ENCODE assay signal across 19 mouse cellular contexts in genomic region chr7:49094531-49094930, GRCm38 (mm10).
DNase-seq lines count a peak whose midpoint lies in the region; ATAC-seq and TF ChIP-seq lines count a peak whose summit lies in the region.
"Had no signal": no experiment of that assay in that cellular context is flagged by ENCODE, and none has a peak within 500 bp of the region (broad histone marks: within the 10 kb centered on the region; RNA-seq: fewer than 3 reads in every experiment).

No protein-coding gene starts in this region.

- no peaks in the 10 kb centered on the region; the same call in 1 of the 2 replicates for H3K4me1 ChIP-seq in kidney, embryonic 14.5 days (ENCODE audit: control insufficient read depth, insufficient read depth, low read length)
- H3K4me1 ChIP-seq in stomach, postnatal 0 days (replicated peaks; ENCODE audit: control insufficient read depth, insufficient read depth), result no peaks in the 10 kb centered on the region

- no peak for DNase-seq in kidney, adult 18-20 months
- peak; percentile 82 for DNase-seq in cerebellum, adult 11-12 months
- peak; percentile 83 to 90 for DNase-seq in cerebellum, postnatal 14 days
- DNase-seq in stomach, postnatal 0 days (ENCODE audit: low spot score), result no peak
- DNase-seq in MN1 (ENCODE audit: low spot score), result no peak
- DNase-seq: adrenal gland, adult 8-10 months; gastrocnemius, postnatal 36 days; lung, adult 2 months; lung, postnatal 36 days; thymus, postnatal 25 days had no signal

- TF ChIP-seq EP300 in stomach, postnatal 0 days (optimal IDR thresholded peaks at IDR 0.05), result no peak

- H3K9me3 ChIP-seq in kidney, embryonic 14.5 days (ENCODE audit: control insufficient read depth, low read length), result no peaks in the 10 kb centered on the region
- no peaks in the 10 kb centered on the region for H3K9me3 ChIP-seq in stomach, postnatal 0 days (ENCODE audit: control insufficient read depth, low read length)
- H3K9me3 ChIP-seq: forebrain, embryonic 10.5 days; limb, embryonic 10.5 days; liver, embryonic 12.5 days; neural tube, embryonic 12.5 days had no signal

- no peak overlapping the region for H3K4me2 ChIP-seq in kidney, embryonic 14.5 days (replicated peaks; ENCODE audit: low read depth, low read length)
- no peak overlapping the region for H3K4me2 ChIP-seq in stomach, postnatal 0 days (replicated peaks; ENCODE audit: low read depth)
- H3K4me2 ChIP-seq: liver, embryonic 12.5 days; neural tube, embryonic 12.5 days had no signal

- no peak overlapping the region for H3K4me3 ChIP-seq in kidney, embryonic 14.5 days (ENCODE audit: low read length)
- no peak overlapping the region for H3K4me3 ChIP-seq in stomach, postnatal 0 days (ENCODE audit: low read depth, low read length)
- H3K4me3 ChIP-seq: forebrain, embryonic 10.5 days; left cerebral cortex, adult 2 months; limb, embryonic 10.5 days; liver, embryonic 12.5 days; neural tube, embryonic 12.5 days had no signal

- H3K27ac ChIP-seq in kidney, embryonic 14.5 days (ENCODE audit: low read depth, low read length), result no peak overlapping the region
- H3K27ac ChIP-seq in stomach, postnatal 0 days (replicated peaks), result no peak overlapping the region
- H3K27ac ChIP-seq: forebrain, embryonic 10.5 days; left cerebral cortex, adult 2 months; limb, embryonic 10.5 days; liver, embryonic 12.5 days; neural tube, embryonic 12.5 days had no signal

- peak; percentile 25; the same call in 1 of the 2 replicates for ATAC-seq in kidney, embryonic 14.5 days (ENCODE audit: low FRiP score, low TSS enrichment)
- ATAC-seq in cerebellum, adult (ENCODE audit: insufficient number of reproducible peaks, low FRiP score, low TSS enrichment), result peak; percentile 87
- no peak for ATAC-seq in stomach, postnatal 0 days (ENCODE audit: low FRiP score, low TSS enrichment)
- ATAC-seq: intestine, embryonic 16.5 days; liver, embryonic 12.5 days had no signal

- H3K9ac ChIP-seq in kidney, embryonic 14.5 days (ENCODE audit: low read depth, low read length), result no peak overlapping the region
- no peak overlapping the region for H3K9ac ChIP-seq in stomach, postnatal 0 days (ENCODE audit: low read length)
- H3K9ac ChIP-seq: liver, embryonic 12.5 days; neural tube, embryonic 12.5 days had no signal

- peaks cover 2% of the 10 kb centered on the region; the same call in 1 of the 2 replicates for H3K27me3 ChIP-seq in kidney, embryonic 14.5 days (ENCODE audit: control insufficient read depth, insufficient read depth, low read length)
- H3K27me3 ChIP-seq in stomach, postnatal 0 days (ENCODE audit: control insufficient read depth, insufficient read depth, low read length), result no peaks in the 10 kb centered on the region
- H3K27me3 ChIP-seq: neural tube, embryonic 12.5 days; Patski had no signal

- no peak for TF ChIP-seq CTCF in stomach, postnatal 0 days (IDR thresholded peaks at IDR 0.05; ENCODE audit: low read depth)

- WGBS in kidney, embryonic 14.5 days, result 95% methylated on average over 3 of the region's 3 CpGs
- WGBS in stomach, postnatal 0 days, result 92% methylated on average over 3 of the region's 3 CpGs

- H3K36me3 ChIP-seq in kidney, embryonic 14.5 days (ENCODE audit: control insufficient read depth, insufficient read depth, low read length), result no peaks in the 10 kb centered on the region
- no peaks in the 10 kb centered on the region for H3K36me3 ChIP-seq in stomach, postnatal 0 days (ENCODE audit: control insufficient read depth, insufficient read depth, low read length)
- H3K36me3 ChIP-seq: forebrain, embryonic 10.5 days; limb, embryonic 10.5 days; liver, embryonic 12.5 days; neural tube, embryonic 12.5 days had no signal

Comparison
In these comparisons a context has a peak if more than half of its experiments do, and no peak if none do; other contexts are left out.
1. DNase-seq: peak in cerebellum, adult 11-12 months (single experiment) and cerebellum, postnatal 14 days (2 of 2); none in kidney, adult 18-20 months (single experiment), stomach, postnatal 0 days (single experiment) and MN1 (single experiment).